ENCODE assay signal across 8 mouse cellular contexts in the genomic region with DNA sequence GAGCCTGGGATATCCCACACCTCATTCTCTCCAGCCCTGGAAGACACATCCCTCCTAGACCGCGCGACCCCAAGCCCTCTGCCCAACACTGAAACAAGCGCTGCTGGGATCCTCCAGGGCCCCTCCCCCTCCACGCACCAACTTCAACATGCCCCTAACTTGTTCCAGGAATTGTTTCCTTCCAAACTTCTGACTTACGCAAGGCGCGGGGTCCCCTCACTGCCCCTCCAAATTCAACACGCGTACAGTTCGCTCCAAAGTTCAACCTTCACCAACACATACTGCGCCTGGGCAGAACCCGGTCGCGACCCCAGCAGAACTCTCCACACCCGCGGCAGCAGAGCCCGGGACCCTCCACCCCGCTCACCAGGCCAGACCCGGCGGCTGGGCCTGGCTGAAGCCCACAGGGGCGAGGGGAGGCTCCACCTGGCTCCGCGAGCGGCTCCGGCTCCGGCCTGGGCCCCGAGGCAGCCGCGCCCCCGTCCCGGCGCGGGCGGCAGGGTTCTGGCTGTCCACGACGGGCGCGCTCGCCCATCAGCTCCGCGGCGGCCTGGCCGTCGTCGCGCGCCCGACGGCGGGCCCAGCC. TPM values are rescaled to one million over a fixed set of nuclear protein-coding genes. Genes with fewer than 3 reads are reported as not detected.
DNase-seq lines count a peak whose midpoint lies in the region; ATAC-seq and TF ChIP-seq lines count a peak whose summit lies in the region.

No protein-coding gene starts in this region.

- peak overlapping the region; percentile 99 for H3K9ac ChIP-seq in hindbrain, embryonic 16.5 days (ENCODE audit: low read depth, low read length)
- H3K9ac ChIP-seq in liver, embryonic 12.5 days, result peak overlapping the region; percentile 96
- peak overlapping the region; percentile 96 for H3K9ac ChIP-seq in neural tube, embryonic 11.5 days (ENCODE audit: low read length)

- H3K4me1 ChIP-seq in cerebellum, adult 2 months (ENCODE audit: control insufficient read depth, insufficient read depth, low read length), result no peaks in the 10 kb centered on the region; the same call in 1 of the 2 replicates
- H3K4me1 ChIP-seq in hindbrain, embryonic 16.5 days (ENCODE audit: control insufficient read depth, insufficient read depth, low read depth, low read length), result peaks cover 13% of the 10 kb centered on the region
- H3K4me1 ChIP-seq in liver, embryonic 12.5 days, result peaks cover 34% of the 10 kb centered on the region
- peaks cover 6% of the 10 kb centered on the region; the same call in 1 of the 2 replicates for H3K4me1 ChIP-seq in neural tube, embryonic 11.5 days (ENCODE audit: control insufficient read depth, insufficient read depth, low read length)

- H3K9me3 ChIP-seq in hindbrain, embryonic 16.5 days (ENCODE audit: control insufficient read depth, low read length), result no peaks in the 10 kb centered on the region
- no peaks in the 10 kb centered on the region for H3K9me3 ChIP-seq in liver, embryonic 12.5 days (replicated peaks)
- H3K9me3 ChIP-seq in neural tube, embryonic 11.5 days (ENCODE audit: control insufficient read depth, low read length), result no peaks in the 10 kb centered on the region

- ATAC-seq in hindbrain, embryonic 16.5 days, result peak; percentile 48
- peak; percentile 76 for ATAC-seq in liver, embryonic 12.5 days
- peak; percentile 78 for ATAC-seq in neural tube, embryonic 11.5 days (ENCODE audit: insufficient read depth, low FRiP score, low TSS enrichment)

- H3K36me3 ChIP-seq in hindbrain, embryonic 16.5 days (ENCODE audit: control insufficient read depth, insufficient read depth, low read length), result no peaks in the 10 kb centered on the region
- no peaks in the 10 kb centered on the region for H3K36me3 ChIP-seq in liver, embryonic 12.5 days
- no peaks in the 10 kb centered on the region for H3K36me3 ChIP-seq in neural tube, embryonic 11.5 days (ENCODE audit: control insufficient read depth, insufficient read depth, low read length)

- peak; percentile 28 to 50 for DNase-seq in spleen, adult 18-20 months
- no peak for DNase-seq in spleen, adult 12 weeks (ENCODE audit: low spot score)
- DNase-seq in cerebellum, adult 2 months, result peak in 1 of 2 experiments; percentile 42
- peak; percentile 3 to 20 for DNase-seq in gastrocnemius, adult 8-10 months (ENCODE audit: low spot score in 2 of 2)
- peak; percentile 70 for DNase-seq in neural tube, embryonic 11.5 days (ENCODE audit: low spot score)
- peak; percentile 60 for DNase-seq in urinary bladder, adult 2 months (ENCODE audit: low spot score)

- no peaks in the 10 kb centered on the region for H3K27me3 ChIP-seq in cerebellum, adult 2 months (ENCODE audit: control insufficient read depth, insufficient read depth, low read length)
- no peaks in the 10 kb centered on the region for H3K27me3 ChIP-seq in hindbrain, embryonic 16.5 days (replicated peaks; ENCODE audit: control insufficient read depth, insufficient read depth, low read length)
- no peaks in the 10 kb centered on the region for H3K27me3 ChIP-seq in liver, embryonic 12.5 days (replicated peaks)
- H3K27me3 ChIP-seq in neural tube, embryonic 11.5 days (ENCODE audit: control insufficient read depth, insufficient read depth, low read length), result no peaks in the 10 kb centered on the region

- H3K4me2 ChIP-seq in hindbrain, embryonic 16.5 days (ENCODE audit: low read length), result peak overlapping the region; percentile 78
- peak overlapping the region; percentile 97 for H3K4me2 ChIP-seq in liver, embryonic 12.5 days
- peak overlapping the region; percentile 70 for H3K4me2 ChIP-seq in neural tube, embryonic 11.5 days (ENCODE audit: low read depth)

- TF ChIP-seq CTCF in cerebellum, adult 2 months (IDR thresholded peaks at IDR 0.05; ENCODE audit: borderline replicate concordance, insufficient read depth, low read depth, low read length), result no peak

- under 1% methylated on average over 51 of the region's 51 CpGs for WGBS in cerebellum, adult 2 months
- WGBS in hindbrain, embryonic 16.5 days, result 0% methylated on average over 51 of the region's 51 CpGs
- under 1% methylated on average over 48 of the region's 51 CpGs for whole genome bisulfite sequencing in liver, embryonic 12.5 days (ENCODE audit: insufficient replicate concordance)
- WGBS in neural tube, embryonic 11.5 days, result under 1% methylated on average over 39 of the region's 51 CpGs

- TF ChIP-seq POLR2A in cerebellum, adult 2 months (IDR thresholded peaks at IDR 0.05; ENCODE audit: borderline replicate concordance, insufficient read depth, low read length), result no peak

- H3K27ac ChIP-seq in cerebellum, adult 2 months (ENCODE audit: insufficient read depth, low read length), result peak overlapping the region; percentile 68
- peak overlapping the region; percentile 98 for H3K27ac ChIP-seq in hindbrain, embryonic 16.5 days (ENCODE audit: low read depth, low read length)
- H3K27ac ChIP-seq in liver, embryonic 12.5 days, result peak overlapping the region; percentile 87
- peak overlapping the region; percentile 82 for H3K27ac ChIP-seq in neural tube, embryonic 11.5 days (ENCODE audit: low read depth, low read length)

- peak overlapping the region; percentile 88 for H3K4me3 ChIP-seq in cerebellum, adult 2 months (replicated peaks; ENCODE audit: insufficient read depth, low read depth, low read length)
- H3K4me3 ChIP-seq in hindbrain, embryonic 16.5 days (ENCODE audit: low read length), result peak overlapping the region; percentile 99
- peak overlapping the region; percentile 97 for H3K4me3 ChIP-seq in liver, embryonic 12.5 days
- H3K4me3 ChIP-seq in neural tube, embryonic 11.5 days (ENCODE audit: low read depth, low read length), result peak overlapping the region; percentile 92

RNA-seq across cellular contexts. Expression of a gene that starts 0.6 kb away (rescaled TPM):
- polyA plus RNA-seq in cerebellum, adult 2 months (2012; rRNA removed), result 8.1 and 8.7 TPM in 2 replicates
- total RNA-seq in gastrocnemius, adult 8-10 months (2022), result 1 to 10 TPM; 5.3 to 6.3 (median 5.5) TPM
- polyA plus RNA-seq in hindbrain, embryonic 16.5 days (2015; fragmentation: Nextera tagmentation; extraction: Ambion mirVana), result 4.1 and 4.2 TPM in 2 replicates
- polyA plus RNA-seq in liver, embryonic 12.5 days (2016; fragmentation: Nextera tagmentation; extraction: Ambion mirVana), result 2.1 and 2.3 TPM in 2 replicates
- polyA plus RNA-seq in neural tube, embryonic 11.5 days (2014; fragmentation: Nextera tagmentation; extraction: Ambion mirVana), result 7.0 and 7.8 TPM in 2 replicates
- 5.2 and 8.0 TPM in 2 replicates for polyA plus RNA-seq in urinary bladder, adult 2 months (2012; rRNA removed)

RNA-seq across cellular contexts. Expression of a gene that starts 26.3 kb away (rescaled TPM):
- 0.79 and 1.3 TPM in 2 replicates for polyA plus RNA-seq in cerebellum, adult 2 months (2012; rRNA removed)
- total RNA-seq in gastrocnemius, adult 8-10 months (2022), result 1 to 10 TPM; 1.0 to 1.5 (median 1.2) TPM
- 0.88 and 1.1 TPM in 2 replicates for polyA plus RNA-seq in hindbrain, embryonic 16.5 days (2015; fragmentation: Nextera tagmentation; extraction: Ambion mirVana)
- 0.11 and 0.30 TPM in 2 replicates for polyA plus RNA-seq in liver, embryonic 12.5 days (2016; fragmentation: Nextera tagmentation; extraction: Ambion mirVana)
- polyA plus RNA-seq in neural tube, embryonic 11.5 days (2014; fragmentation: Nextera tagmentation; extraction: Ambion mirVana), result 0.20 and 0.69 TPM in 2 replicates
- 4.3 and 8.0 TPM in 2 replicates for polyA plus RNA-seq in urinary bladder, adult 2 months (2012; rRNA removed)
